Mouse (Mus musculus) hindbrain, embryonic 14.5 days (tissue): ENCODE results near the gene Ntrk1. TPM values are rescaled to one million over a fixed set of nuclear protein-coding genes. Genes with fewer than 3 reads are reported as not detected.
A peak's percentile ranks its signal among the peaks of the same experiment; 100 is the strongest.

Experiments used
- ATAC-seq: fragments of 200-750 bp; cut with Nextera tagmentation; 2 replicates; pipeline ENCODE4 v1.8.0; 2017; ENCODE audit warnings: moderate number of reproducible peaks, mild to moderate bottlenecking, moderate TSS enrichment, moderate library complexity; ENCODE audit not compliant: low FRiP score
- DNase-seq: peaks from one replicate; pipeline ENCODE4 v3.0.0-alpha.2; 2015; ENCODE audit warnings: low spot score
- H3K27ac ChIP-seq: fragments of 300-500 bp; sonication (generic); 2 replicates; pipeline ENCODE4 v1.5.1; 2014; ENCODE audit warnings: mild to moderate bottlenecking, moderate library complexity
- H3K27me3 ChIP-seq: fragments of 300-500 bp; sonication (generic); 2 replicates; pipeline ENCODE4 v1.6.1; 2014; ENCODE audit warnings: mild to moderate bottlenecking, low read length, mixed read lengths; ENCODE audit not compliant: control insufficient read depth, insufficient read depth
- H3K36me3 ChIP-seq: fragments of 300-500 bp; sonication (generic); replicated peaks from 2 replicates; pipeline ENCODE4 v1.6.1; 2014; ENCODE audit not compliant: control insufficient read depth, insufficient read depth
- H3K4me1 ChIP-seq: fragments of 300-500 bp; sonication (generic); replicated peaks from 2 replicates; pipeline ENCODE4 v1.6.1; 2014; ENCODE audit warnings: antibody characterized with exemption, low read length, mixed read lengths; ENCODE audit not compliant: control insufficient read depth, insufficient read depth
- H3K4me2 ChIP-seq: fragments of 300-500 bp; sonication (generic); replicated peaks from 2 replicates; pipeline ENCODE4 v1.6.1; 2014; ENCODE audit warnings: mild to moderate bottlenecking, moderate library complexity
- H3K4me3 ChIP-seq: fragments of 300-500 bp; sonication (generic); replicated peaks from 2 replicates; pipeline ENCODE4 v1.5.1; 2014; ENCODE audit warnings: mild to moderate bottlenecking, low read length
- H3K9ac ChIP-seq: fragments of 300-500 bp; sonication (generic); 2 replicates; pipeline ENCODE4 v1.6.1; 2014
- H3K9me3 ChIP-seq: fragments of 300-500 bp; sonication (generic); 2 replicates; pipeline ENCODE4 v1.6.1; 2016; ENCODE audit warnings: low read length; ENCODE audit not compliant: control insufficient read depth
- WGBS: fragments of 180-500 bp; shearing (Covaris S2); extraction: QIAGEN DNeasy Blood & Tissue Kit; methylation state at CpG from one replicate; pipeline ENCODE4 v1.1.7; 2014; 5-methylcytosine and 5-hydroxymethylcytosine counted together
- polyA plus RNA-seq: library from polyadenylated mRNA; unstranded; fragments of >200 nt; fragmentation: Nextera tagmentation; extraction: Ambion mirVana; gene quantifications from 2 replicates; pipeline ENCODE4 v1.2.1, GENCODE M21; 2014

The Ntrk1 gene
- polyA plus RNA-seq, 1 experiment from 2014 or later: 1.7 TPM

GRCm38 (mm10) chr3:87795336-87796277 is 645 bp upstream of the Ntrk1 start:
- Histone ChIP-seq H3K9ac (peak overlapping the region; percentile 45), H3K4me2 (peak overlapping the region; percentile 57), H3K4me1 (peaks cover 25% of the 10 kb centered on the region; the same call in 1 of the 2 replicates), H3K9me3 (no peaks in the 10 kb centered on the region), H3K27me3 (peaks cover 95% of the 10 kb centered on the region), H3K36me3 (no peaks in the 10 kb centered on the region), H3K4me3 (peak overlapping the region; percentile 29), H3K27ac (no peak overlapping the region)
- 15% methylated on average over 33 of the region's 33 CpGs for WGBS
- peak; percentile 71 for DNase-seq
- no peak for ATAC-seq

GRCm38 (mm10) chr3:87789768-87790167 is 5.2 kb downstream of the Ntrk1 start:
- H3K4me1 ChIP-seq: peaks cover 2% of the 10 kb centered on the region; the same call in 1 of the 2 replicates
- DNase-seq: no peak
- no peaks in the 10 kb centered on the region for H3K9me3 ChIP-seq
- no peak overlapping the region for H3K27ac ChIP-seq
- peaks cover 44% of the 10 kb centered on the region for H3K27me3 ChIP-seq
- no peaks in the 10 kb centered on the region for H3K36me3 ChIP-seq
- no peak overlapping the region for H3K9ac ChIP-seq
- 30% methylated on average over 5 of the region's 5 CpGs for WGBS
- no peak overlapping the region for H3K4me3 ChIP-seq
- ATAC-seq: no peak
- H3K4me2 ChIP-seq: no peak overlapping the region

GRCm38 (mm10) chr3:87789248-87789647 is 5.7 kb downstream of the Ntrk1 start:
- Histone ChIP-seq H3K27me3 (peaks cover 39% of the 10 kb centered on the region), H3K27ac (no peak overlapping the region), H3K9ac (no peak overlapping the region), H3K36me3 (no peaks in the 10 kb centered on the region), H3K4me2 (no peak overlapping the region), H3K9me3 (no peaks in the 10 kb centered on the region), H3K4me3 (no peak overlapping the region), H3K4me1 (no peaks in the 10 kb centered on the region)
- no peak for DNase-seq
- WGBS: 42% methylated on average over 1 of the region's 1 CpGs
- ATAC-seq: no peak

- ATAC-seq (no peak), DNase-seq (no peak)
- Histone ChIP-seq H3K4me2 (no peak overlapping the region), H3K36me3 (no peaks in the 10 kb centered on the region), H3K4me1 (no peaks in the 10 kb centered on the region), H3K27me3 (0 out of 2 replicates have a peak, but pooled peaks cover 4% of the 10 kb centered on the region), H3K27ac (no peak overlapping the region), H3K9me3 (no peaks in the 10 kb centered on the region), H3K9ac (no peak overlapping the region), H3K4me3 (no peak overlapping the region)
- 52% methylated on average over 6 of the region's 6 CpGs for WGBS
Measured at GRCm38 (mm10) chr3:87785626-87786214, 9.2 kb downstream of the Ntrk1 start.

- Histone ChIP-seq H3K27ac (no peak overlapping the region), H3K4me1 (no peaks in the 10 kb centered on the region), H3K36me3 (no peaks in the 10 kb centered on the region), H3K4me3 (no peak overlapping the region), H3K9me3 (no peaks in the 10 kb centered on the region), H3K9ac (no peak overlapping the region), H3K4me2 (no peak overlapping the region), H3K27me3 (0 out of 2 replicates have a peak, but pooled peaks cover 4% of the 10 kb centered on the region)
- DNase-seq (no peak), ATAC-seq (no peak)
- WGBS: 85% methylated on average over 5 of the region's 5 CpGs
Measured at GRCm38 (mm10) chr3:87785156-87785555, 9.8 kb downstream of the Ntrk1 start.

GRCm38 (mm10) chr3:87783282-87784023 is 11.5 kb downstream of the Ntrk1 start:
- no peak for DNase-seq
- Histone ChIP-seq H3K9me3 (no peaks in the 10 kb centered on the region), H3K27me3 (0 out of 2 replicates have a peak, but pooled peaks cover 4% of the 10 kb centered on the region), H3K4me3 (no peak overlapping the region), H3K36me3 (no peaks in the 10 kb centered on the region), H3K4me2 (no peak overlapping the region), H3K27ac (no peak overlapping the region), H3K9ac (no peak overlapping the region), H3K4me1 (peaks cover 11% of the 10 kb centered on the region)
- 76% methylated on average over 25 of the region's 25 CpGs for WGBS
- no peak for ATAC-seq

- ATAC-seq (no peak), DNase-seq (no peak)
- Histone ChIP-seq H3K9me3 (no peaks in the 10 kb centered on the region), H3K9ac (0 out of 2 replicates have a peak overlapping the region, but pooled peaks have one; percentile 16), H3K36me3 (no peaks in the 10 kb centered on the region), H3K27me3 (no peaks in the 10 kb centered on the region), H3K4me1 (peaks cover 32% of the 10 kb centered on the region), H3K4me2 (0 out of 2 replicates have a peak overlapping the region, but pooled peaks have one; percentile 30), H3K4me3 (no peak overlapping the region), H3K27ac (no peak overlapping the region)
- 37% methylated on average over 2 of the region's 2 CpGs for WGBS
Measured at GRCm38 (mm10) chr3:87779086-87779485, 15.9 kb downstream of the Ntrk1 start.

- Histone ChIP-seq H3K9me3 (no peaks in the 10 kb centered on the region), H3K9ac (peak overlapping the region; percentile 24; the same call in 1 of the 2 replicates), H3K27ac (no peak overlapping the region; the same call in 1 of the 2 replicates), H3K36me3 (no peaks in the 10 kb centered on the region), H3K4me1 (peaks cover 32% of the 10 kb centered on the region), H3K4me2 (peak overlapping the region; percentile 30), H3K4me3 (no peak overlapping the region), H3K27me3 (no peaks in the 10 kb centered on the region)
- no peak for DNase-seq
- WGBS: 50% methylated on average over 23 of the region's 23 CpGs
- ATAC-seq: no peak
Measured at GRCm38 (mm10) chr3:87778283-87778682, 16.7 kb downstream of the Ntrk1 start.

- Histone ChIP-seq H3K9me3 (no peaks in the 10 kb centered on the region), H3K4me2 (no peak overlapping the region), H3K4me3 (no peak overlapping the region), H3K9ac (no peak overlapping the region), H3K36me3 (no peaks in the 10 kb centered on the region), H3K27me3 (peaks cover 21% of the 10 kb centered on the region), H3K27ac (no peak overlapping the region), H3K4me1 (peaks cover 5% of the 10 kb centered on the region; the same call in 1 of the 2 replicates)
- ATAC-seq (no peak), DNase-seq (no peak)
- WGBS: 42% methylated on average over 6 of the region's 6 CpGs
Measured at GRCm38 (mm10) chr3:87771088-87771487, 23.9 kb downstream of the Ntrk1 start.
